Mouse (Mus musculus) forebrain, embryonic 10.5 days (tissue): Measurements from ENCODE around the gene Hpn. TPM values are rescaled to one million over a fixed set of nuclear protein-coding genes. Genes with fewer than 3 reads are reported as not detected.

Experiments
- DNase-seq: peaks from one replicate; pipeline ENCODE4 v3.0.0-alpha.2; 2017; ENCODE audit warnings: low spot score; ENCODE audit errors: extremely low spot score
- H3K27ac ChIP-seq: fragments of 300-500 bp; sonication (generic); 2 replicates; pipeline ENCODE4 v1.5.1; 2016; ENCODE audit warnings: mild to moderate bottlenecking
- H3K27me3 ChIP-seq: fragments of 300-500 bp; sonication (generic); 2 replicates; pipeline ENCODE4 v1.6.1; 2016; ENCODE audit warnings: mild to moderate bottlenecking; ENCODE audit not compliant: poor library complexity, severe bottlenecking
- H3K36me3 ChIP-seq: fragments of 300-500 bp; sonication (generic); replicated peaks from 2 replicates; pipeline ENCODE4 v1.6.1; 2016; ENCODE audit warnings: mild to moderate bottlenecking, moderate library complexity
- H3K4me1 ChIP-seq: fragments of 300-500 bp; sonication (generic); 2 replicates; pipeline ENCODE4 v1.6.1; 2016
- H3K4me3 ChIP-seq: fragments of 300-500 bp; sonication (generic); 2 replicates; pipeline ENCODE4 v1.5.1; 2016; ENCODE audit warnings: mild to moderate bottlenecking, moderate library complexity
- H3K9me3 ChIP-seq: fragments of 300-500 bp; sonication (generic); 2 replicates; pipeline ENCODE4 v1.6.1; 2016; ENCODE audit warnings: mild to moderate bottlenecking, moderate library complexity
- WGBS: fragments of 180-500 bp; shearing (Covaris S2); methylation state at CpG from one replicate; pipeline ENCODE4 v1.1.7; 2016; 5-methylcytosine and 5-hydroxymethylcytosine counted together
- polyA plus RNA-seq: library from polyadenylated mRNA; unstranded; fragments of >200 nt; fragmentation: Nextera tagmentation; extraction: Ambion mirVana; gene quantifications from 2 replicates; pipeline ENCODE4 v1.2.1, GENCODE M21; 2016

Gene Hpn
- polyA plus RNA-seq, 1 experiment from 2014 or later, result 1.9 TPM

DNA sequence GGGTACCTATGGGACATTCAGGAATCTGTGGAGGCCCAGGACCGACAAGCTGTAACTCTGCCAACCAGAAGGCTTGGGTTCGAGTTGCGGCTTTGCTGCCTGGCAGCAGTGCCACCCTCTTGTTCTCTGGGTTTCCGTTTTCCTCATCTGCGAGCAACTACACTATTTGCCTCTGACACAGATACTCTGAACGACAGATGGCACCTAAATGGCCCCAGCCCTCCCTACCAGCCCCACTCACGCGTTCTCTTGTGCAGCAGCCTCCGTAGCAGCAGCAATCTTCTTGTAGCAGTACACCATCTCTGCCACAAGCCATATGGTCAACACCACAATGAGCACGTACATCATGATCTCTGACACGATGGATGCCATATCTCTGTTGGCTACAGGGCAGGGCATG lies 2.4 kb upstream of the Hpn start:
- DNase-seq, result no peak
- H3K36me3 ChIP-seq, result no peaks in the 10 kb centered on the region
- H3K9me3 ChIP-seq, result no peaks in the 10 kb centered on the region
- H3K27me3 ChIP-seq, result peaks cover 32% of the 10 kb centered on the region
- no peak overlapping the region for H3K4me3 ChIP-seq
- 92% methylated on average over 11 of the region's 11 CpGs for WGBS
- peaks cover 31% of the 10 kb centered on the region for H3K4me1 ChIP-seq
- H3K27ac ChIP-seq, result no peak overlapping the region

DNA sequence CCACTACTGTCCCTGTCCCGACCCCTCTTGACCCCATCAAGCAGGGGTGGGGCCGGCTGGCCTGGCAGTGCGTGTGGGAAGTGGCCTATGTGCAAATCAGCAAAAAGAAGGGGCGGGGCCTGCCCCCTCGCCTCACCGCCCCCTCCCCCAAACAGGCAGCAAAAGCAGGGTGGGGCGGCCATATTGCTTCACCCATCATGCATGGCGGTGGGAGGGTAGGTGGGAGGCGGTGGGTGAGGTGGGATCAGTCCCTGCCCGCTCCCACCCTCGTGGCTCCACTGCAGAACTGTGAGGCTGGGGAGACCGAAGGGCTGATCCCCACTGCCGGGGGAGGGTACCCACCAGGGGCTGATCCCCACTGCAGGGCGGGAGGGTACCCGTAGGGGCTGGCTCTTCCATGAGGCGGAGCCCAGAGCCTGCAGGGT lies 1.6 kb upstream of the Hpn start:
- peak overlapping the region; percentile 9 for H3K4me3 ChIP-seq
- H3K9me3 ChIP-seq, result no peaks in the 10 kb centered on the region
- peaks cover 32% of the 10 kb centered on the region for H3K27me3 ChIP-seq
- DNase-seq, result no peak
- 35% methylated on average over 16 of the region's 16 CpGs for WGBS
- H3K4me1 ChIP-seq, result peaks cover 38% of the 10 kb centered on the region
- no peaks in the 10 kb centered on the region for H3K36me3 ChIP-seq
- H3K27ac ChIP-seq, result peak overlapping the region; percentile 52; the same call in 1 of the 2 replicates

DNA sequence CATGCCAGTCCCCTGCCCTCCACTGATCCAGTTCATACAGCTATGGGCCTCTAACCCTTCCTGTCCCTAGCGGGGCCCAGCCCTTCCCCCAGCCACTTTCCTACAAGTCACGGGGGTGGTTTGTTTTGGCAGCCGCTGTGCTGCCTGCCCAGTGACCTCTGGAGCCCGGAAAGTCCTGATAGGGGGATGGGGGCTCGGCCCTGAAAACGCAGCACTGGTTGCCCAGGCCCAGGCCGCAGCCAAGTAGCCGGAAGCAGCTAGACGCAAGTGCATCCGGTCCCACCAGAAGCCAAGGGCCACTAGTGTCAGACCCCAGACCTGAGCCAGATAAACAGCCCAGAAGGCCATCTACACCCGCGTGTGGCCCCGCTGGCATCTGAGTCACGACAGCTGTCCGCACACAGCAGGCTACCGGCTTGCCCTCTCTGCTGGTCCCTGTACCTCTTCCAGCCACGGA lies 525 bp upstream of the Hpn start:
- Histone ChIP-seq H3K36me3 (no peaks in the 10 kb centered on the region), H3K27ac (peak overlapping the region; percentile 80), H3K4me3 (0 out of 2 replicates have a peak overlapping the region, but pooled peaks have one; percentile 19), H3K9me3 (no peaks in the 10 kb centered on the region), H3K27me3 (peaks cover 32% of the 10 kb centered on the region), H3K4me1 (peaks cover 42% of the 10 kb centered on the region)
- WGBS, result 35% methylated on average over 17 of the region's 17 CpGs
- DNase-seq, result peak; percentile 40

DNA sequence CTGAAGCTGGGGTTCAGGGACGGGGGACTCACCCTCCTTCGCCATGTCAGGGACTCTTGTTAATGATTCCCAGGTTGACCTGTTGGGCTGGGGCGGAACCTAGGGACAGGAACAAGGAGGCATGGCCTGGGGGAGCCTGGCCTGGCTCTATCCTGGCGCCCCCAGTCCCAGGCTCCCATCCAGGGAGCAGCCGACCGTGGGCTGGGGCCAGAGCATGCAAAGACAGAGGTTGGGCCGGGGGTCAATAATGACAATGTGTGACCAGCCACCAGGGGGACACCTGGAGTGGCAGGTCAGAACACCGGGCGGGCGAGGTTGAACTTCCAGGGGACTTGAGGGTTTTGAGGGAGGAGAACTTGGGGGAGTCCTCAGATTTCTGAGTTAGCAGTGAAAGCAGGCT lies 444 bp downstream of the Hpn start:
- DNase-seq, result no peak
- 49% methylated on average over 10 of the region's 10 CpGs for WGBS
- Histone ChIP-seq H3K36me3 (no peaks in the 10 kb centered on the region), H3K4me1 (peaks cover 42% of the 10 kb centered on the region), H3K27me3 (peaks cover 32% of the 10 kb centered on the region), H3K27ac (peak overlapping the region; percentile 80; the same call in 1 of the 2 replicates), H3K9me3 (no peaks in the 10 kb centered on the region), H3K4me3 (0 out of 2 replicates have a peak overlapping the region, but pooled peaks have one; percentile 19)

DNA sequence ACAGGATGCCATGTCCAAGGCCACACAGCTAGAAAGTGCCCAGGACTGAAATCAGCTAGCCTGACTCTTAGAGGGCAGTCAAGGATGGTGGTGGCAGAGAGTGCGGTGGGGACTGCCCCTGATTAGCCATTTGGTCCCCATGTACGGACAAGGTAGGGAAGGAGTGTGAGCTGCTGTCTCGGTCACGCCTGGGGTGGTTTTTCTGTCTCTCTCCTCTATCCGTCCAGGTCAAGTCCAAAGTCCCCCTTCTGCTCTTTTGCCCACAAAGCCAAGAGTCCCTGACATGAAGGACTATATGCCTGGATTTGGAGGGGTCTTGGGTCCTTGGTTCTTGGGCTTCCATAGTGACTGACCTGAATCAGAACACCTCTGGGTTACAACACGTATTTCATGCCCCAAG lies 1.3 kb downstream of the Hpn start:
- DNase-seq, result no peak
- H3K27ac ChIP-seq, result no peak overlapping the region
- peaks cover 42% of the 10 kb centered on the region for H3K4me1 ChIP-seq
- H3K9me3 ChIP-seq, result no peaks in the 10 kb centered on the region
- no peak overlapping the region for H3K4me3 ChIP-seq
- H3K27me3 ChIP-seq, result peaks cover 32% of the 10 kb centered on the region
- no peaks in the 10 kb centered on the region for H3K36me3 ChIP-seq
- 89% methylated on average over 6 of the region's 6 CpGs for WGBS

DNA sequence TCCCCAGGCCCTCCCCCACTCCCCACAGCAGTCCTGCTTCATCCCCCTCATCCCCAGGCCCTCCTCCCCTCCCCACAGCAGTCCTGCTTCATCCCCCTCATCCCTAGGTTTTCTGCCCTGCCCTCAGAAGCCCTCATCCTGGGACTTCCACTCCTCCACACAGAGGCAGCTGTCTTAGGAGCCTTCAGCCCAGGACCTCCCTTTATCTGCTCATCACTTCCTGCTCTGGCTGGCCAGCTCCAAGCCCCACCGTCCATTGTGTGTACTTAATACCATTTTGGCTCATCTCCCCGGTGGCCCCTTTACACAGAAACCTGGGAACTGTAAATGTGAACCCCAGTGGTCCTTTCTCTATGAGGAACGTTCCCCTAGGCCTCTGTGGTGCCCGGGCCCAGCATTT lies 3.1 kb downstream of the Hpn start:
- WGBS, result 25% methylated on average over 4 of the region's 4 CpGs
- no peaks in the 10 kb centered on the region for H3K36me3 ChIP-seq
- no peaks in the 10 kb centered on the region; the same call in 1 of the 2 replicates for H3K9me3 ChIP-seq
- DNase-seq, result no peak
- H3K4me3 ChIP-seq, result no peak overlapping the region
- peaks cover 30% of the 10 kb centered on the region for H3K27me3 ChIP-seq
- peaks cover 40% of the 10 kb centered on the region for H3K4me1 ChIP-seq
- 0 out of 2 replicates have a peak overlapping the region, but pooled peaks have one; percentile 3 for H3K27ac ChIP-seq

DNA sequence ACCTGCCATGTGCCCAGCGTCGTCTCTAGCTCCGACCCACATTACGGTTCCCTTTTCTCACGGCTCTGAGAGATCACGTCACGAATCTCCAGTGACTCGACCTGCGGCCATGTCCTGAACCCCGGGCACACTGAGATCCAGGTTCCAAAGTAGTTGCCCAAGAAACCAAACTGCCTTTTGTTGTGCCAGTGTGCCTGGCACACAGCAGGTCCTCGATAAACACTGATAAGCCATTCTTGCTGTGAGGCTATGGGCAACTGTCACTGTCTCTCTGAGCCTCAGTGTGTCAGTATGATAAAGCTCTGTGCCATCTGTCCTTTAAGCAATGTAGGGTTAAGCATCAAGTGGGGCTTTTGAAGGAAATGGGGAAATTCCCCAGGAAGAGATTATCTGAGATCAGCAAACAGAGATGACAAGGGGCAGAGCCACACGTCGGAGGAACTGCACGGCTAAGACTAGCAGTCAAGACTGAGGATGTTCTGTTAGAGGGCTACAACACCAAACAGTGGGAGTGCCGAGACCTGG lies 4.2 kb downstream of the Hpn start:
- no peak for DNase-seq
- Histone ChIP-seq H3K4me1 (peaks cover 32% of the 10 kb centered on the region), H3K9me3 (no peaks in the 10 kb centered on the region; the same call in 1 of the 2 replicates), H3K4me3 (no peak overlapping the region), H3K27ac (no peak overlapping the region), H3K36me3 (no peaks in the 10 kb centered on the region), H3K27me3 (peaks cover 23% of the 10 kb centered on the region)
- 85% methylated on average over 15 of the region's 15 CpGs for WGBS

DNA sequence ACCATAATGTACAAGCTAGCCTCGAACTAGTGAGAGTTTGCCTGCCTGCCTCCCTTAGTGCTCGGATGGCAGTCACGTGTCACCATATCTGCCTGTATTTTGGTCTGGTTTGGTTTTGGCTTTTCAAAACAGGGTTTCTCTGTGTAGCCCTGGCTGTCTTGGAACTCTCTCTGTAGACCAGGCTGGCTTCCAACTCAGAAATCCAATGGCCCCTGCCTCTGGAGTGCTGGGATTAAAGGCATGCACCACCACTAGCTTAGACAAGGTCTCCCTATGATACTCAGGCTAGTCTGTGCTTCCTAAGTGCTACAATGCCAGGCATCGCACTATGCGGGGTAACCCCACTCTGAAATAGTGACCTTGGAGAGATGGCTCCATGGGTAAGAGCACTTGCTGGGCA lies 5.3 kb downstream of the Hpn start:
- H3K4me3 ChIP-seq, result no peak overlapping the region
- H3K27me3 ChIP-seq, result peaks cover 11% of the 10 kb centered on the region
- WGBS, result 94% methylated on average over 5 of the region's 5 CpGs
- H3K9me3 ChIP-seq, result no peaks in the 10 kb centered on the region; the same call in 1 of the 2 replicates
- DNase-seq, result no peak
- H3K36me3 ChIP-seq, result no peaks in the 10 kb centered on the region
- peaks cover 20% of the 10 kb centered on the region for H3K4me1 ChIP-seq
- no peak overlapping the region for H3K27ac ChIP-seq

DNA sequence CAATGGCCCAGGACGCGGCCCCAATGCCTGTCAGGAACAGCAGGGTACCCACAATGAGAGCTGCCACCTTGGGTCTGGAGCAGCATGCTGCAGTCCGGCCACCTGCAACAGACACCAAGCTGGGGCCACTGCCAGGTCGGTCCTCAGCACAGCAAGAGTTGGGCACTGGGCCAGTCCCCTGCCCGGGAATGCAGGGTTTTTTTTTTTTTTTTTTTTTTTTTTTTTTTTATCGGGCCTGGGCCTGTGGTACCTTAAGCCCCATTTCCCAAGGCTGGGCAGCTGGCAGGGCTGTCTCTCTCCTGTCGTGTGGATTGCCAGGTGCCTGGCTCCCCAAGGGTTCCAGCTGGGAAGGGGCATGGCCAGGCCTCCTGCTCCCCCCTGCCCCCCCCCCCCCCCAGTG lies 6.0 kb downstream of the Hpn start:
- H3K27ac ChIP-seq, result no peak overlapping the region
- H3K9me3 ChIP-seq, result no peaks in the 10 kb centered on the region; the same call in 1 of the 2 replicates
- DNase-seq, result no peak
- WGBS, result 71% methylated on average over 4 of the region's 7 CpGs
- H3K4me3 ChIP-seq, result no peak overlapping the region
- H3K4me1 ChIP-seq, result peaks cover 17% of the 10 kb centered on the region
- no peaks in the 10 kb centered on the region for H3K36me3 ChIP-seq
- H3K27me3 ChIP-seq, result peaks cover 4% of the 10 kb centered on the region; the same call in 1 of the 2 replicates

DNA sequence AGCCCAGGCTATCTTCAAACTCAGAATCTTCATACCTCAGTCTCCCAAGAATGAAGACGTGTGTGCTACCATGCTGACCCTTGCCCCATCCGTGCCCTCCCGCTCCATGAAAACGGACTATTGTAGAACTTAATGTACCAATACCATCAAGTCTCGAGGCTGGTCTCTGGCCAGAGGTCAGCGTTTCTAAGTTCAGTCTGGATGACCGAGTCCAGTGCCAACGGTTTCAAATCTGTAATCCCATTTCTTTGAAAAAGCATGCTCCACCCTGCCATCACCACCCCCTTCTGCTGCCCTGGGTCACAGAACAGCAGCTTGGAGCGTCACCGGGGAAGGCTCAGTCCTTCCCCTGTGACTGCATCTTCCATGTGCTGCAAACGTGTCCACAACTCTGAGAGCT lies 7.3 kb downstream of the Hpn start:
- Histone ChIP-seq H3K36me3 (no peaks in the 10 kb centered on the region), H3K9me3 (no peaks in the 10 kb centered on the region; the same call in 1 of the 2 replicates), H3K27me3 (no peaks in the 10 kb centered on the region), H3K4me1 (peaks cover 14% of the 10 kb centered on the region), H3K4me3 (no peak overlapping the region), H3K27ac (no peak overlapping the region)
- 89% methylated on average over 11 of the region's 11 CpGs for WGBS
- no peak for DNase-seq

DNA sequence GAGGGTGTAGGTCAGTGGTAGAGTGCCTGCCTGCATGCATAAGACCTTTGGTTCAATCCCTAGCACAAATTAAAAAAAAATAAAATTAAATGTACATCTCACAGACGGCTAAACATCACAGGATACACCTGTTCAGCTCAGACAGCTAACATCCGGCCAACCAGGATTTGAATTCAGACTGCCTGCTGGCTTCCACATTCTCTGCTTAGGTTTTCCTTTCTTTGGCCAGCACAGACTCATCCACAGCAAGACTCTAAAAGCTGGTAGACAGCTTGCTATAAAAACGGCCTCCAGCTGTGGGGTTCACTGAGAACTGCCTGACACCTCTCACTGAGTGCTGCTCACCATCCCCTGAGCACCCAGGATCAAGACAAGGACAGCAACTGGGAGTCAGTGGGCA lies 8.9 kb downstream of the Hpn start:
- Histone ChIP-seq H3K27ac (no peak overlapping the region), H3K4me3 (no peak overlapping the region), H3K9me3 (no peaks in the 10 kb centered on the region; the same call in 1 of the 2 replicates), H3K4me1 (no peaks in the 10 kb centered on the region), H3K27me3 (no peaks in the 10 kb centered on the region), H3K36me3 (no peaks in the 10 kb centered on the region)
- DNase-seq, result no peak
- WGBS, result 65% methylated on average over 3 of the region's 3 CpGs

DNA sequence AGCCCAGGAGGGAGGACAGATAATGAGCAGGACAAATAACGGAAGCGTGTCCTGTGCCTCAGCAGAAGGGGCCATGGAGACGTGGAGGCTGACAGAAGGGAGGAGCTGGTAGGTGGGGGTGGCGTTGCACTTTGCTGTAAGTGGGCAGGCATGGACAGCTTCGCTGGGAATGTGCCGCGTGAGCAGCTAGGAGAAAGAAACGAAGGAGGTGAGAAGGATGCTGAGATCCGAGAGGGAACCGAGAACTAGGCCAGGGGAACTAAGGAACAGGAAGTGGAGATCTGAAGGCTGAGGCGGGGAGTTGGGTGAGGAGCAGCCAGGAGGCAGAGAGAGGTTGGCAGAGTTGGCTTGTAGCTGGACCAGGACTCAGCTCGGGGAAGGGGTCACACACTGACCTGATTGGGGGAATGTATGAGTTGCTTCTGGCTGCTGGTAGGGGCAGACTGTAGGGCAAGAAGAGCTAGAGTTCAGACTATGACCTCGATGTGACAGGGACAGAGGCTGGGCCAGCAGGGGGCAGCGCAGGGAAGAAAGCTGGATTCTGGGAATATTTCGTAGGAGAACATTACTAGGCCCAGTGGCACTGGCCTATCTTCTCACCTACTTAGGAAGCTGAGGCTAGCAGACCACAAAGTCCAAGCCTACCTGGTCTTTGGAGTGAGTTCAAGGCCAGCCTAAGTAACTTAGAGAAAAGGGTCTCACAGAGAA lies 9.9 kb downstream of the Hpn start:
- Histone ChIP-seq H3K4me3 (no peak overlapping the region), H3K4me1 (no peaks in the 10 kb centered on the region), H3K36me3 (no peaks in the 10 kb centered on the region), H3K27ac (no peak overlapping the region), H3K9me3 (no peaks in the 10 kb centered on the region; the same call in 1 of the 2 replicates), H3K27me3 (no peaks in the 10 kb centered on the region)
- DNase-seq, result peak; percentile 41
- WGBS, result 78% methylated on average over 15 of the region's 15 CpGs

DNA sequence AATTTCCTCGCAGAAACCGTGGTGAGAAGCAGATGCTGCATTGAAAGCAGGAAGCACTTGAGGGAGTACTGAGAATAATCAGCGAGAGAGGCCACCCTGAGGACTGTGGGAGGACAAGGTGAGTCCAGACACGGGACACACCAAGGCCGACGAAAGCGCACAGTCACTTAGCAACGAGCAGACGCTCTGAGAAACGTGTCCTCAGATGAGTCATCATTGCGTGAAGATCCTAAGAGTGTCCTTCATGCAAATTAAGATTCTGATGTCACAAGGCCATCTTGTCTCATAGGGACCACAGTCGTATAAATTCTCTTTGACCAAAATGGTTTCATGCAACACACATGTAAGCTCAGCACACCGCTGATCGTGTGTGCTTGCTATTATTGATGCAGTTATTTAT lies 14.3 kb downstream of the Hpn start:
- Histone ChIP-seq H3K27me3 (no peaks in the 10 kb centered on the region), H3K9me3 (no peaks in the 10 kb centered on the region)
- WGBS, result 89% methylated on average over 14 of the region's 14 CpGs

More for the DNA sequence above, 14.3 kb downstream of the Hpn start:
- no peak for DNase-seq
- Histone ChIP-seq H3K36me3 (no peaks in the 10 kb centered on the region), H3K4me1 (peaks cover 11% of the 10 kb centered on the region), H3K4me3 (no peak overlapping the region), H3K27ac (no peak overlapping the region)
